Mouse (Mus musculus) brain, embryonic 14.5 days (tissue): ENCODE results near the gene Cic. TPM values are rescaled to one million over a fixed set of nuclear protein-coding genes. Genes with fewer than 3 reads are reported as not detected.

Source experiments
- DNase-seq: peaks from one replicate; pipeline ENCODE4 v3.0.0-alpha.2; 2011; ENCODE audit warnings: low read depth
- CTCF ChIP-seq: fragments of 200-500 bp; IDR thresholded peaks from 2 replicates; pipeline ENCODE4 v1.5.1; 2012; ENCODE audit warnings: inconsistent platforms, mild to moderate bottlenecking, moderate library complexity, borderline replicate concordance; ENCODE audit not compliant: insufficient read depth, insufficient read length; ENCODE audit errors: extremely low read depth
- POLR2A ChIP-seq: fragments of 200-500 bp; IDR thresholded peaks from 2 replicates; pipeline ENCODE4 v1.6.1; 2012; ENCODE audit warnings: mild to moderate bottlenecking, inconsistent platforms, borderline replicate concordance; ENCODE audit not compliant: poor library complexity, insufficient read depth, insufficient read length, severe bottlenecking; ENCODE audit errors: extremely low read depth
- polyA plus RNA-seq: library from polyadenylated mRNA; depleted of rRNA; stranded (reverse); fragments of >200 nt; gene quantifications from 2 replicates; pipeline ENCODE4 v1.2.3, GENCODE M21; 2012

Cic gene
- polyA plus RNA-seq, 1 experiment, result 149 TPM

DNA sequence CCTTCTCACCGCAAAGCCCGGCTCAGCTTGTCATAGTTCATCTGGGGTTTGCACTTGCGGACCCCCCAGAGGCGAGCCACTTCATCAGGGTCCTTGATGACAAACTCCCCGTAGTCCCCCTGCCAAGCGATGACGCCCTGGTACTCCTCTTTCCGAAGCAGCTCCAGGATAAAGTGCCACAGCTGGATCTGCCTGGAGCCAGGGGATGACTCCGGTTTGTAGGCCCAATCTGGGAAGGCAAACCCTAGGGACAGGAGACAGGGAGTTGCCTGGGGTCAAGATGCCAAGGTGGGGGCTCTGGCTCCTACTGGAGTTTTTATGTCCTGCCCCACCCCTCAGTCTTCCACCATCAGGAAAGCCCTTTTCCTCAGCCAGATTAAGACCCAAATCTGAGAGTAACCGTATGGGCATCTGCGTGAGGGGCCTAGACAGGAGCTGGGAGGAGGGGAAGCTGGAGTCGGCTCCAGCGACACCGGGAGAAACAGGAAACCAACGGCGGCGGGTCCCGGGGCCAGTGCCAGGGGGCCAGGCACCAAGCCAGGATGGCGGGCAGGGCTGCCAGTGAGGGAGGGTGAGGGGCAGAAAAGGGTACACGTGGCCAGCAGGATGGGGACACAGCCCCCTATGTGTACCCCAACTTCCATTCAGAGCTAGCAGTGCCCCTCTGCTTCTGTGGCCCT is 21.3 kb upstream of the Cic start:
- no peak for TF ChIP-seq POLR2A
- TF ChIP-seq CTCF, result no peak
- peak; percentile 77 for DNase-seq

GRCm38 (mm10) chr7:25246759-25247137 is 20.8 kb upstream of the Cic start:
- peak; percentile 84 for DNase-seq
- TF ChIP-seq POLR2A (no peak), CTCF (no peak)

GRCm38 (mm10) chr7:25247498-25247897 is 20.0 kb upstream of the Cic start:
- no peak for TF ChIP-seq POLR2A
- no peak for TF ChIP-seq CTCF
- no peak for DNase-seq

DNA sequence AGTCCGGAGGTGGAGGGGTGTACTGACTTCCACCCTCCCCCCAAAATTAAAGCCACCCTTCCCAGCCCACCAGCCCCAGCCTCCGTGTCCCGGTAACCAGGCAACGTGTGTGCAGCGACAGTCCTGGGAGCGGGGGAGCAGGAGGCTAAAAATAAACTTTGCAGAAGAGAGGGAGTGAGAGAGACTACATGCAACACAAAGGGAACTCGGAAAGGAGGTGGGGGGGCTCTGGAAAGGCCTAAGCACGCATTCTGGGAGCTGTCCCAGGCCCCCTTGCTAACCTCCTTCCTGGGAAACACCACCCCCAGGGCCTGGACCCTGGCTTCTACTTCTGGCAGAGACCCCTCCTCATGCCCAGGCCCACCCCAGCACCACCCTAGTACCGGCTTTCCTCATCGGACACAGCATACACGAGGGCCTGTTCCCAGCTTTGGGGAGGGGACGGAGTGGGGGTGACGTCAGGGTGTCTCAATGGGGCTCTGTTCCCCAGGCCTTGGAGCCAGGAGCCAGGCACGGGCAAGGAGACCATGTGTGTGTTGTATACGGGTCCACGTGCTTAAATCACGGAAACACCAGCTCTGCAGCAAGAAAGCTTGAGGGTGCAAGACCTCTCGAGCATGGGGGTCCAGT is 19.4 kb upstream of the Cic start:
- TF ChIP-seq CTCF, result no peak
- TF ChIP-seq POLR2A, result no peak

GRCm38 (mm10) chr7:25248846-25249313 is 18.6 kb upstream of the Cic start:
- DNase-seq, result no peak
- TF ChIP-seq CTCF (no peak), POLR2A (no peak)

More for the DNA sequence above, 19.4 kb upstream of the Cic start:
- peak; percentile 88 for DNase-seq

- peak; percentile 89 for DNase-seq
- TF ChIP-seq CTCF (no peak), POLR2A (0 out of 2 replicates have a peak, but pooled peaks have one; percentile 4)
Observed at GRCm38 (mm10) chr7:25249314-25250140, 18.0 kb upstream of the Cic start.

- DNase-seq, result peak; percentile 95
- TF ChIP-seq CTCF (no peak), POLR2A (peak; percentile 77; the same call in 1 of the 2 replicates)
Observed at GRCm38 (mm10) chr7:25250141-25250972, 17.1 kb upstream of the Cic start, which contains the start of gene Erf. Erf (minus strand) TSS chr7:25250761.

DNA sequence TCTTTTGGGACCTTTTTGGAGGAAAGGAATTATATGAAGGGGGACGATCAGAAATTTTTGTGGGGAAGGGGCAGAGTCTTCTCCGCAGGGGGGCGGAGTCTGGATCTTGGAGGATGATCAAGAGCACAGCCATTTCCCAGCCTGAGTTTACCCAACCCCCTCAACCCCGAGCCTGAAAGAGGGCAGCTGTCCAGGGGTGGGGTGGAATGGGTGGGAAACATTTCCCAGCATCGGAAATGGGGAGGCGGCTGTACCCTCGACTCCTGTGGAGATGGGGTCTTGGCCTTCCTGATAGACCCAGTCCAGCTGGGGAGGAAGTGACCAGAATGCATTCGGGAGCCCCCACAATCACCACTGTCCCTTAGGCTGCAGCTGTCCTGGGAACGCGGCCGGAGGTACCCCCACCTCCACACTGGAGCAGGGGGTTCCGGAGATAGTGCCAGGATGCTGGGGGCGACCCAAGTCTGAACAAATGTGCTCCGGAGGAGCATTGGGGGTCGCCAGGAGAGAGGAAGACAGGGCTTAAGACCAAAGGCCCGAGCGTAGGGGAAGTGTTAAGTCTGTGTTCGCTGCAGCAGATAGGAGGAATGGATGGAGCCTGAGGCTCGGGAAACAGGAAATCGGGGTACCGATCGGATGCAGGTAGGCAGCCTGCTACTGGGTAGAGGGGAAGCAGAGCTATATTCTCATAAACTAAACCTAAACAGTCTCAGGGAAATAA is 16.3 kb upstream of the Cic start:
- DNase-seq, result peak; percentile 73
- no peak for TF ChIP-seq CTCF

GRCm38 (mm10) chr7:25251822-25252221 is 15.7 kb upstream of the Cic start:
- DNase-seq, result no peak

DNA sequence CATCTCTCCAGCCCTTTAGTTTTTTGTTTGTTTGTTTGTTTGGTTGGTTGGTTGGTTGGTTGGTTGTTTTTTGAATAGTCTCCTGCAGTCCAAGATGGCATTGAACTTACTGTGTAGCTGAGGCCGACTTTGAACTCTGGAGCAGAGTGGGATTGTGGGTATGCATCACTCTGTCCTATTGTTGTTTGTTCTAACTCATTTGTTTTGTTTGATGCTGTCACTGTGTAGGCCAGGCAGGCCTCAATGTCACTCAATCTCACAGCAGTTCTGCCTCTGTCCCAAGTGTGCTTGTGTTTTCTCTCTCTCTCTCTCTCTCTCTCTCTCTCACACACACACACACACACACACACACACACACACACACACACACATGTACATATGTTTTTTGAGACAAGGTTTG is 5.6 kb upstream of the Cic start:
- no peak for DNase-seq
- TF ChIP-seq CTCF (no peak), POLR2A (no peak)

More at GRCm38 (mm10) chr7:25251822-25252221, 15.7 kb upstream of the Cic start:
- TF ChIP-seq POLR2A, result no peak
- no peak for TF ChIP-seq CTCF
